Mouse (Mus musculus) heart, postnatal 0 days (tissue): ENCODE data around the gene Ablim1. TPM values are rescaled to one million over a fixed set of nuclear protein-coding genes. Genes with fewer than 3 reads are reported as not detected.

Experiments
- ATAC-seq: fragments of 200-750 bp; cut with Nextera tagmentation; 2 replicates; pipeline ENCODE4 v1.8.0; 2017; ENCODE audit warnings: low read depth, moderate number of reproducible peaks, moderate library complexity; ENCODE audit not compliant: insufficient read depth
- DNase-seq: peaks from one replicate; pipeline ENCODE4 v3.0.0-alpha.2; 2016; ENCODE audit warnings: low spot score
- H3K27ac ChIP-seq: fragments of 300-500 bp; sonication (generic); 2 replicates; pipeline ENCODE4 v1.5.1; 2014; ENCODE audit warnings: low read depth, mild to moderate bottlenecking
- H3K27me3 ChIP-seq: fragments of 300-500 bp; sonication (generic); 2 replicates; pipeline ENCODE4 v1.6.1; 2014; ENCODE audit warnings: low read length, mixed read lengths; ENCODE audit not compliant: control insufficient read depth, insufficient read depth
- H3K36me3 ChIP-seq: fragments of 300-500 bp; sonication (generic); replicated peaks from 2 replicates; pipeline ENCODE4 v1.6.1; 2014; ENCODE audit warnings: low read length, mixed read lengths; ENCODE audit not compliant: control insufficient read depth, insufficient read depth
- H3K4me1 ChIP-seq: fragments of 300-500 bp; sonication (generic); 2 replicates; pipeline ENCODE4 v1.6.1; 2014; ENCODE audit warnings: antibody characterized with exemption; ENCODE audit not compliant: control insufficient read depth, insufficient read depth
- H3K4me2 ChIP-seq: fragments of 300-500 bp; sonication (generic); 2 replicates; pipeline ENCODE4 v1.6.1; 2014; ENCODE audit warnings: low read depth, mild to moderate bottlenecking, low read length, moderate library complexity
- H3K4me3 ChIP-seq: fragments of 300-500 bp; sonication (generic); 2 replicates; pipeline ENCODE4 v1.5.1; 2014; ENCODE audit warnings: low read depth, low read length
- H3K9ac ChIP-seq: fragments of 300-500 bp; sonication (generic); replicated peaks from 2 replicates; pipeline ENCODE4 v1.6.1; 2014; ENCODE audit warnings: low read depth, low read length, mixed read lengths
- H3K9me3 ChIP-seq: fragments of 300-500 bp; sonication (generic); replicated peaks from 2 replicates; pipeline ENCODE4 v1.6.1; 2016; ENCODE audit warnings: low read length; ENCODE audit not compliant: control insufficient read depth
- CTCF ChIP-seq: IDR thresholded peaks from 2 replicates; pipeline ENCODE4 v1.5.1; 2016; ENCODE audit warnings: antibody characterized with exemption, control low read depth, low read depth
- EP300 ChIP-seq: IDR thresholded peaks from 2 replicates; pipeline ENCODE4 v1.6.1; 2016; ENCODE audit warnings: antibody characterized with exemption, low read depth
- WGBS: fragments of 180-500 bp; shearing (Covaris S2); extraction: QIAGEN DNeasy Blood & Tissue Kit; methylation state at CpG from one replicate; pipeline ENCODE4 v1.1.7; 2014; 5-methylcytosine and 5-hydroxymethylcytosine counted together
- polyA plus RNA-seq: library from polyadenylated mRNA; unstranded; fragments of >200 nt; fragmentation: Nextera tagmentation; extraction: Ambion mirVana; gene quantifications from 2 replicates; pipeline ENCODE4 v1.2.1, GENCODE M21; 2015
- total RNA-seq: library from RNA; depleted of rRNA; stranded (reverse); fragments of >200 nt; gene quantifications from 2 replicates; pipeline ENCODE4 v1.2.3, GENCODE M21; 2014; ENCODE audit warnings: low replicate concordance

Gene Ablim1
- total and polyA plus RNA-seq, 2 experiments from 2014 or later = 106 to 235 TPM

GRCm38 (mm10) chr19:57193382-57193781, 121.3 kb downstream of the Ablim1 start:
- no peak for DNase-seq
- no peak overlapping the region for H3K4me3 ChIP-seq
- WGBS = 56% methylated on average over 12 of the region's 12 CpGs
- peak overlapping the region; percentile 75 for H3K4me2 ChIP-seq
- H3K27me3 ChIP-seq = no peaks in the 10 kb centered on the region
- H3K4me1 ChIP-seq = peaks cover 53% of the 10 kb centered on the region
- TF ChIP-seq CTCF = no peak
- TF ChIP-seq EP300 = no peak
- no peak overlapping the region for H3K9ac ChIP-seq
- no peak overlapping the region for H3K27ac ChIP-seq
- H3K9me3 ChIP-seq = no peaks in the 10 kb centered on the region
- peaks cover 15% of the 10 kb centered on the region; the same call in 1 of the 2 replicates for H3K36me3 ChIP-seq
- no peak for ATAC-seq

- Histone ChIP-seq H3K36me3 (peaks cover 15% of the 10 kb centered on the region; the same call in 1 of the 2 replicates), H3K4me2 (no peak overlapping the region), H3K4me1 (peaks cover 52% of the 10 kb centered on the region), H3K9me3 (no peaks in the 10 kb centered on the region), H3K27me3 (no peaks in the 10 kb centered on the region), H3K9ac (no peak overlapping the region), H3K4me3 (no peak overlapping the region), H3K27ac (no peak overlapping the region)
- ATAC-seq (no peak), DNase-seq (no peak)
- TF ChIP-seq EP300 (no peak), CTCF (no peak)
- WGBS = 91% methylated on average over 1 of the region's 1 CpGs
Measured at GRCm38 (mm10) chr19:57191109-57191508, 123.6 kb downstream of the Ablim1 start.

- H3K9me3 ChIP-seq = no peaks in the 10 kb centered on the region
- no peak overlapping the region for H3K9ac ChIP-seq
- H3K4me3 ChIP-seq = no peak overlapping the region
- H3K27me3 ChIP-seq = no peaks in the 10 kb centered on the region
- 50% methylated on average over 5 of the region's 5 CpGs for WGBS
- peaks cover 20% of the 10 kb centered on the region; the same call in 1 of the 2 replicates for H3K36me3 ChIP-seq
- H3K4me1 ChIP-seq = peaks cover 57% of the 10 kb centered on the region
- ATAC-seq (peak; percentile 39; the same call in 1 of the 2 replicates), DNase-seq (no peak)
- TF ChIP-seq EP300 = no peak
- TF ChIP-seq CTCF = no peak
- H3K27ac ChIP-seq = no peak overlapping the region; the same call in 1 of the 2 replicates
- H3K4me2 ChIP-seq = no peak overlapping the region
Measured at GRCm38 (mm10) chr19:57189427-57189826, 125.3 kb downstream of the Ablim1 start.

- TF ChIP-seq CTCF = no peak
- TF ChIP-seq EP300 = no peak
- Histone ChIP-seq H3K9ac (no peak overlapping the region), H3K9me3 (no peaks in the 10 kb centered on the region), H3K27me3 (no peaks in the 10 kb centered on the region), H3K36me3 (peaks cover 20% of the 10 kb centered on the region; the same call in 1 of the 2 replicates), H3K4me1 (peaks cover 60% of the 10 kb centered on the region), H3K27ac (no peak overlapping the region), H3K4me3 (no peak overlapping the region), H3K4me2 (no peak overlapping the region)
- ATAC-seq (no peak), DNase-seq (no peak)
- 63% methylated on average over 4 of the region's 4 CpGs for WGBS
Measured at GRCm38 (mm10) chr19:57188553-57188952, 126.2 kb downstream of the Ablim1 start.

GRCm38 (mm10) chr19:57185021-57185420, 129.7 kb downstream of the Ablim1 start:
- 0 out of 2 replicates have a peak, but pooled peaks have one; percentile 26 for TF ChIP-seq EP300
- no peak for TF ChIP-seq CTCF
- no peak overlapping the region for H3K4me2 ChIP-seq
- DNase-seq = no peak
- H3K4me3 ChIP-seq = no peak overlapping the region
- no peak overlapping the region for H3K9ac ChIP-seq
- WGBS = 30% methylated on average over 3 of the region's 3 CpGs
- no peak for ATAC-seq
- no peaks in the 10 kb centered on the region for H3K9me3 ChIP-seq
- H3K27ac ChIP-seq = peak overlapping the region; percentile 35
- H3K27me3 ChIP-seq = no peaks in the 10 kb centered on the region
- peaks cover 70% of the 10 kb centered on the region for H3K4me1 ChIP-seq
- H3K36me3 ChIP-seq = peaks cover 17% of the 10 kb centered on the region; the same call in 1 of the 2 replicates
